Mouse (Mus musculus) heart, adult 2 months (tissue): ENCODE data around the gene Fgf22.
A peak's percentile ranks its signal among the peaks of the same experiment; 100 is the strongest.

Experiments
- CTCF ChIP-seq: fragments of 200-600 bp; IDR thresholded peaks from 2 replicates; pipeline ENCODE4 v1.8.1; 2022; ENCODE audit warnings: antibody characterized with exemption, mild to moderate bottlenecking, moderate library complexity
- POLR2A ChIP-seq: fragments of 200-500 bp; IDR thresholded peaks from 2 replicates; pipeline ENCODE4 v1.6.1; 2011; ENCODE audit warnings: mild to moderate bottlenecking, low read depth, low read length, control low read depth; ENCODE audit not compliant: insufficient read depth

GRCm38 (mm10) chr10:79779784-79780663, 25.1 kb downstream of the Fgf22 start:
- no peak for TF ChIP-seq POLR2A
- peak; percentile 80 for TF ChIP-seq CTCF
